Mouse (Mus musculus) stomach, embryonic 16.5 days (tissue): ENCODE measurements around the gene Stk19. TPM values are rescaled to one million over a fixed set of nuclear protein-coding genes. Genes with fewer than 3 reads are reported as not detected.

Source experiments
- ATAC-seq: fragments of 200-750 bp; cut with Nextera tagmentation; 2 replicates; pipeline ENCODE4 v1.8.0; 2017; ENCODE audit warnings: moderate number of reproducible peaks, moderate TSS enrichment; ENCODE audit not compliant: insufficient read depth, low FRiP score
- H3K27ac ChIP-seq: fragments of 300-500 bp; sonication (generic); 2 replicates; pipeline ENCODE4 v1.5.1; 2014; ENCODE audit warnings: low read length
- H3K27me3 ChIP-seq: fragments of 300-500 bp; sonication (generic); 2 replicates; pipeline ENCODE4 v1.6.1; 2014; ENCODE audit warnings: low read length, control low read depth, mixed read lengths; ENCODE audit not compliant: control insufficient read depth, insufficient read depth
- H3K36me3 ChIP-seq: fragments of 300-500 bp; sonication (generic); 2 replicates; pipeline ENCODE4 v1.6.1; 2014; ENCODE audit warnings: low read length; ENCODE audit not compliant: control insufficient read depth, insufficient read depth
- H3K4me1 ChIP-seq: fragments of 300-500 bp; sonication (generic); 2 replicates; pipeline ENCODE4 v1.6.1; 2014; ENCODE audit warnings: low read length, control low read depth, mixed read lengths; ENCODE audit not compliant: control insufficient read depth, insufficient read depth
- H3K4me2 ChIP-seq: fragments of 300-500 bp; sonication (generic); 2 replicates; pipeline ENCODE4 v1.6.1; 2014; ENCODE audit warnings: low read depth, low read length, mixed read lengths
- H3K4me3 ChIP-seq: fragments of 300-500 bp; sonication (generic); replicated peaks from 2 replicates; pipeline ENCODE4 v1.5.1; 2014; ENCODE audit warnings: mild to moderate bottlenecking, low read length
- H3K9ac ChIP-seq: fragments of 300-500 bp; sonication (generic); 2 replicates; pipeline ENCODE4 v1.6.1; 2014; ENCODE audit warnings: low read length
- H3K9me3 ChIP-seq: fragments of 300-500 bp; sonication (generic); replicated peaks from 2 replicates; pipeline ENCODE4 v1.6.1; 2016; ENCODE audit warnings: low read length, control low read depth; ENCODE audit not compliant: control insufficient read depth
- WGBS: fragments of 180-500 bp; shearing (Covaris S2); extraction: QIAGEN DNeasy Blood & Tissue Kit; methylation state at CpG from one replicate; pipeline ENCODE4 v1.1.7; 2014; 5-methylcytosine and 5-hydroxymethylcytosine counted together
- polyA plus RNA-seq: library from polyadenylated mRNA; unstranded; fragments of >200 nt; fragmentation: Nextera tagmentation; extraction: Ambion mirVana; gene quantifications from 2 replicates; pipeline ENCODE4 v1.2.1, GENCODE M21; 2015

Gene Stk19
- polyA plus RNA-seq, 1 experiment from 2014 or later: 25.8 TPM

DNA sequence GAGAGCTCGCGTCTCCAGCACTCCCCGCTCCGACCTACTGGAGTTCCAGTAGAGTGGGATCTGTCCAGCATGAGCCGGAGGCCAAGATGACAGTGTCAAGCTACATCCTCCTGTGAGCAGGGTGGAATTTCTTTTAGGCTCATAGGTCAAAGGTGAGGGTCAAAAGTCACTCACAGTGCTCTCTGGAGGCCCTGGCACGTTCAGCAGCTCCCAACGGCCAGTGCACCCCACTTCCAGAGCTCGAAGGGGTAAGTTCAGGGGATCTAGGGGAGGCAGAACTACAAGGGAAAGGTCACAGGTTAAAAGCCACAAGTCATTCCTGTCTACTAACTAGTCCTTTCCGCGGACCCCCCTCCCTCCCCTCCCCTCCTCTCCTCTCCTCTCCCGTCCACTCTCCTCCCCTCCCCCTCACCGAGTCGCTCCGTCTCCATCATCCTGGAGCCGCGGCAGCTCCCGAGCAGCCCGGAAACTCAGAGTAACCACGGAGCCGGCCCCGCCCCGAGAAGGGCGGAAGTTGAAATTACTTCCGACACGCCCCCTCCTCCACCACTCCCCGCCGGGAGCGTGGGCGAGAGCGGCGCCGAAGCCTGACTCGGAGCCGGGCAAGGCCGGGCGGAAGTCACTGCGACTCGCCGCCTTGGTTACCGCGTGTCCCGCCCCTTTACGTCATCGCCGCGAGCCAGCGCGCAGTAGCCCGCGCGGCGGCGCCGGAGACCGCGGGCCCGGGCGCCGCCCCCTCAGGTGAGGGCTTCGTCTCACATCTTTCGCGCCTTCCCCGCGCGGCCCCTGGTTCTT, 13.2 kb upstream of the Stk19 start, which contains the start of the genes Skiv2l and Nelfe:
TSS of gene Skiv2l (minus strand) at position 489 of the 795 bp plus-strand sequence.
TSS of gene Nelfe (plus strand) at position 670 of the 795 bp plus-strand sequence.
- H3K4me2 ChIP-seq: peak within 1 kb of the TSS; percentile 94
- ATAC-seq: peak; percentile 97
- H3K27me3 ChIP-seq: no peaks in the 10 kb centered on the region
- 0 out of 2 replicates have a peak, but pooled peaks cover 15% of the 10 kb centered on the region for H3K36me3 ChIP-seq
- H3K27ac ChIP-seq: peak within 1 kb of the TSS; percentile 25; the same call in 1 of the 2 replicates
- H3K9me3 ChIP-seq: no peaks in the 10 kb centered on the region
- peak within 1 kb of the TSS; percentile 95 for H3K9ac ChIP-seq
- peak within 1 kb of the TSS; percentile 84 for H3K4me3 ChIP-seq
- peaks cover 16% of the 10 kb centered on the region for H3K4me1 ChIP-seq
- under 1% methylated on average over 65 of the region's 65 CpGs for WGBS

DNA sequence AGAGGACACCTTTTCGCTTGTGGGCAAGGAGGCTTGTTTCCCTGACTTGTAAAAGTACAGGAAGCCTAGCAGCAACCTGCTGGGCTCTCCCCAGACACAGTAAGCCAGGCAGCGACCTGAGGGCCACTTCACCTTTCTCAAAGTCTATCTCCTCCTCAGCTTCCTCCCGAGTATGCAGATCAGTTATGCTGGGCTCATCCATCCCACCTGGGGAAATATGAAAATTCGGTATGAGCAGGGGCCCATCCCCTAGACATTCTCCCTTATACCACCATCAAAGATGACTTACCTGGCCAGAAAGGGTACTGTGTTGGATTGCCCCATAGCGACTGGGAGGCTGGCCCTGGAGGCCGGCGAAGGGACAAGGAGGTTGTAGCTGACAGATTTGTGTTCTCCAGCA, 10.9 kb upstream of the Stk19 start:
- no peaks in the 10 kb centered on the region for H3K9me3 ChIP-seq
- H3K27ac ChIP-seq: no peak overlapping the region
- H3K4me1 ChIP-seq: peaks cover 16% of the 10 kb centered on the region
- WGBS: 92% methylated on average over 7 of the region's 7 CpGs
- no peak overlapping the region for H3K9ac ChIP-seq
- peaks cover 11% of the 10 kb centered on the region; the same call in 1 of the 2 replicates for H3K36me3 ChIP-seq
- H3K4me2 ChIP-seq: no peak overlapping the region
- no peak overlapping the region for H3K4me3 ChIP-seq
- ATAC-seq: no peak
- no peaks in the 10 kb centered on the region for H3K27me3 ChIP-seq

DNA sequence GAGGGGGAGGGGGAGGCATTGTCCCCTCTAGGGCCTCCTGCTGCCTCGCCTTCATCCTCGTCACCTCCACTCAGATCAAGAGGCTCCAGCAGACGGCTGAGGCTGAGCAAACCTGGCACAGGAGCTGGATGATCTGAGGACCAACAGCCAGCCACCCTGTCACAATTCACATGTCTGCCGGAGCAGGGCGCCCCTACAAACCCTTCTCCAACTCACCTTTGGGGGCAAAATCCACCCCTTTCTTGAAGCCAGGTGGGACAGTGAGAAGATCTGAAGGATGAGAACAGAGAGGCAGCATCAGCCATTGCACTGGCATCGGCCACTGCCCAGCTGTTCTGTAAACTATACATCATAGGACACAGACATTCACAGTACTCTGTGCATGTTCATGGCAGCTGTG, 10.4 kb upstream of the Stk19 start:
- H3K36me3 ChIP-seq: peaks cover 11% of the 10 kb centered on the region; the same call in 1 of the 2 replicates
- 84% methylated on average over 6 of the region's 6 CpGs for WGBS
- peaks cover 16% of the 10 kb centered on the region for H3K4me1 ChIP-seq
- H3K27me3 ChIP-seq: no peaks in the 10 kb centered on the region
- no peak overlapping the region for H3K9ac ChIP-seq
- no peak for ATAC-seq
- no peak overlapping the region for H3K4me2 ChIP-seq
- H3K27ac ChIP-seq: no peak overlapping the region
- no peak overlapping the region for H3K4me3 ChIP-seq
- no peaks in the 10 kb centered on the region for H3K9me3 ChIP-seq

GRCm38 (mm10) chr17:34844884-34845283, 8.1 kb upstream of the Stk19 start:
- H3K4me3 ChIP-seq: no peak overlapping the region
- no peaks in the 10 kb centered on the region for H3K27me3 ChIP-seq
- H3K4me2 ChIP-seq: no peak overlapping the region
- no peaks in the 10 kb centered on the region for H3K9me3 ChIP-seq
- no peak overlapping the region for H3K9ac ChIP-seq
- peaks cover 7% of the 10 kb centered on the region for H3K4me1 ChIP-seq
- H3K27ac ChIP-seq: no peak overlapping the region
- H3K36me3 ChIP-seq: peaks cover 12% of the 10 kb centered on the region; the same call in 1 of the 2 replicates
- no peak for ATAC-seq
- WGBS: 89% methylated on average over 13 of the region's 13 CpGs

GRCm38 (mm10) chr17:34840736-34841307, 4.1 kb upstream of the Stk19 start:
- ATAC-seq: no peak
- Histone ChIP-seq H3K9ac (no peak overlapping the region), H3K4me1 (peaks cover 12% of the 10 kb centered on the region), H3K36me3 (peaks cover 5% of the 10 kb centered on the region; the same call in 1 of the 2 replicates), H3K4me3 (no peak overlapping the region), H3K27me3 (no peaks in the 10 kb centered on the region), H3K9me3 (no peaks in the 10 kb centered on the region), H3K4me2 (no peak overlapping the region), H3K27ac (no peak overlapping the region)
- 86% methylated on average over 6 of the region's 6 CpGs for WGBS

GRCm38 (mm10) chr17:34838785-34839184, 2.0 kb upstream of the Stk19 start:
- ATAC-seq: no peak
- no peak overlapping the region for H3K27ac ChIP-seq
- no peak overlapping the region for H3K9ac ChIP-seq
- no peaks in the 10 kb centered on the region for H3K9me3 ChIP-seq
- H3K27me3 ChIP-seq: no peaks in the 10 kb centered on the region
- no peak overlapping the region for H3K4me2 ChIP-seq
- peaks cover 5% of the 10 kb centered on the region; the same call in 1 of the 2 replicates for H3K36me3 ChIP-seq
- 85% methylated on average over 7 of the region's 7 CpGs for WGBS
- no peak overlapping the region for H3K4me3 ChIP-seq
- peaks cover 14% of the 10 kb centered on the region for H3K4me1 ChIP-seq

DNA sequence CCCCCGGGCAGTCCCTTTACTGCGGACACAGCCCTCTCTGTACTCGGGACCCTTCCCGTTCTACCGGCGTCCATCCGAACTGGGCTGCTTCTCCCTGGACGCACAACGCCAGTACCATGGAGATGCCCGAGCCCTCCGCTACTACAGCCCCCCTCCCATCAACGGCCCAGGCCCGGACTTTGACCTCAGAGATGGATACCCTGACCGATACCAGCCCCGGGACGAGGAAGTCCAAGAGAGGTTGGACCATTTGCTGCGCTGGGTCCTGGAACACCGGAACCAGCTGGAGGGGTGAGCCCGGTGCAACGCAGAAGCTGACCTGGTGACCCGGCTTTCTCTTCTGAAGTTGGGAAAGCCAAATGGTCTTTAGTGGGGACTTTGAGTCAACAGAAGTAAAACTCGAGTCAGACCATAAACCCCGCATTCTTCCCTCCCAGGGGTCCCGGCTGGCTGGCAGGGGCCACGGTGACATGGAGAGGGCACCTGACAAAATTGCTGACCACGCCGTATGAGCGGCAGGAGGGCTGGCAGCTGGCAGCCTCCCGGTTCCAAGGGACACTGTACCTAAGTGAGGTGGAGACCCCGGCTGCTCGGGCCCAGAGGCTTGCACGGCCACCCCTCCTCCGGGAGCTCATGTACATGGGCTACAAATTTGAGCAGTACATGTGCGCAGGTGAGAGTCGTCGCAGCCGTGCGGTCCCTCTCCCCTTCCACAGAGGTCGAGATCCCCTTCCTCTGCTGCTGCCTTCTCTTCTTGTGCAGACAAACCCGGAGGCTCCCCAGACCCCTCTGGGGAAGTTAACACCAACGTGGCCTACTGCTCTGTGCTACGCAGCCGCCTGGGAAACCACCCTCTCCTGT, 949 bp upstream of the Stk19 start:
- H3K4me1 ChIP-seq: peaks cover 14% of the 10 kb centered on the region
- peak overlapping the region; percentile 97 for H3K4me2 ChIP-seq
- ATAC-seq: peak; percentile 26; the same call in 1 of the 2 replicates
- 33% methylated on average over 43 of the region's 43 CpGs for WGBS
- H3K9me3 ChIP-seq: no peaks in the 10 kb centered on the region
- H3K27me3 ChIP-seq: no peaks in the 10 kb centered on the region
- H3K27ac ChIP-seq: peak overlapping the region; percentile 69; the same call in 1 of the 2 replicates
- peak overlapping the region; percentile 81 for H3K9ac ChIP-seq
- H3K4me3 ChIP-seq: peak overlapping the region; percentile 85
- 0 out of 2 replicates have a peak, but pooled peaks cover 5% of the 10 kb centered on the region for H3K36me3 ChIP-seq

DNA sequence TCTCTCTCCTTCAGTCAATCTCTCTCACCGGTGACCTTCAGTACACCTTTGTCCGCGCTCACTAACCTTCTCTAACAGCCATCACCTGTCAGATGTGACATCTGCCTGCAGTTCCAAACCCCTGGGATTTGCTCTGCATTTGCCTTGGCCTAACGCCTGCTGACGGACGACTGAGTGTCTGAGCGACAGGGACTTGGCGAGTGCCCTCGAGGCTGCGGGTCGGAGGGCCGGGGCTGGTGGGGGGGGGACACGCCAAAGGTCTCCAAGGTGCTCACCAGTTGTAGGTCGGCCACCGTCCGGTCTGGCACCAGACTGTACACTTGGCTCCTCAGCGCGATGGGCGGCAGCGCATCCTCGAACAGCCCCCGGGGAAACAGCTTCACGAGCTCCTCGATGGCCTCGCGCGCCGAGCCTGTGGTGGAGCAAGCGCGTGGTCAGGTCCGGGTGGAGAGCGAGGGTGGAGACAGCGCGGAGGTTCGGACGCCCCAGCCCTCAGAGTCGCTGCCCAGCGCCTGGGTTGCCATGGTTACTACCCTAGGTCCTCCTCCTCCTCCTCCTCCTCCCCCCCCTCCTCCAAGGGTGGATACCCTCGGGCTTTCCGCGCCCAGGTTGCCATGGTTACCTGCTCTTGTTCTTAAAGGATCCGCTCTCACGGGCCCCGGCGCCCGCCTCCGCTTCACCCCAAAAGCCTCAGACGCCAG, 440 bp downstream of the Stk19 start:
- peak; percentile 71 for ATAC-seq
- Histone ChIP-seq H3K9ac (peak overlapping the region; percentile 79), H3K4me3 (peak overlapping the region; percentile 85), H3K36me3 (peaks cover 6% of the 10 kb centered on the region; the same call in 1 of the 2 replicates), H3K9me3 (no peaks in the 10 kb centered on the region), H3K27ac (peak overlapping the region; percentile 61; the same call in 1 of the 2 replicates), H3K4me1 (peaks cover 14% of the 10 kb centered on the region), H3K4me2 (peak overlapping the region; percentile 98), H3K27me3 (no peaks in the 10 kb centered on the region)
- 3% methylated on average over 48 of the region's 48 CpGs for WGBS
